12 mouse cellular contexts compared by ENCODE assay signal in genomic region chr15:95467195-95467594, GRCm38 (mm10).
A peak's percentile ranks its signal among the peaks of the same experiment; 100 is the strongest.
DNase-seq lines count a peak whose midpoint lies in the region; ATAC-seq and TF ChIP-seq lines count a peak whose summit lies in the region.
"Had no signal": no experiment of that assay in that cellular context is flagged by ENCODE, and none has a peak within 500 bp of the region (broad histone marks: within the 10 kb centered on the region; RNA-seq: fewer than 3 reads in every experiment).

No protein-coding gene starts in this region.

- WGBS in hindbrain, postnatal 0 days: 54% methylated on average over 6 of the region's 6 CpGs
- 65% methylated on average over 6 of the region's 6 CpGs for WGBS in hindbrain, embryonic 11.5 days
- WGBS in midbrain, embryonic 13.5 days: 75% methylated on average over 6 of the region's 6 CpGs
- WGBS in midbrain, embryonic 10.5 days: 82% methylated on average over 6 of the region's 6 CpGs
- 59% methylated on average over 6 of the region's 6 CpGs for WGBS in forebrain, embryonic 15.5 days

- H3K9me3 ChIP-seq in hindbrain, postnatal 0 days (ENCODE audit: low read length): no peaks in the 10 kb centered on the region
- no peaks in the 10 kb centered on the region for H3K9me3 ChIP-seq in hindbrain, embryonic 11.5 days (ENCODE audit: control insufficient read depth, low read length)
- no peaks in the 10 kb centered on the region for H3K9me3 ChIP-seq in midbrain, embryonic 13.5 days
- H3K9me3 ChIP-seq in midbrain, embryonic 10.5 days (replicated peaks): no peaks in the 10 kb centered on the region
- H3K9me3 ChIP-seq in forebrain, embryonic 15.5 days: no peaks in the 10 kb centered on the region
- H3K9me3 ChIP-seq: midbrain, embryonic 12.5 days; neural tube, embryonic 15.5 days had no signal

- TF ChIP-seq CTCF in hindbrain, postnatal 0 days (IDR thresholded peaks at IDR 0.05; ENCODE audit: low read depth): no peak

- no peak for ATAC-seq in hindbrain, postnatal 0 days
- ATAC-seq in hindbrain, embryonic 11.5 days (ENCODE audit: low FRiP score): no peak
- no peak for ATAC-seq in midbrain, embryonic 13.5 days
- ATAC-seq in forebrain, embryonic 15.5 days (replicated peaks): no peak
- no peak for ATAC-seq in cerebellum, adult (ENCODE audit: insufficient number of reproducible peaks, low FRiP score, low TSS enrichment)

- no peaks in the 10 kb centered on the region; the same call in 1 of the 2 replicates for H3K36me3 ChIP-seq in hindbrain, postnatal 0 days (ENCODE audit: insufficient read depth, low read length)
- H3K36me3 ChIP-seq in hindbrain, embryonic 11.5 days (ENCODE audit: control insufficient read depth, insufficient read depth, low read length): no peaks in the 10 kb centered on the region
- peaks cover 7% of the 10 kb centered on the region for H3K36me3 ChIP-seq in midbrain, embryonic 13.5 days
- peaks cover 8% of the 10 kb centered on the region for H3K36me3 ChIP-seq in midbrain, embryonic 10.5 days
- H3K36me3 ChIP-seq in forebrain, embryonic 15.5 days: peaks cover 4% of the 10 kb centered on the region; the same call in 1 of the 2 replicates

- no peak overlapping the region for H3K4me2 ChIP-seq in hindbrain, postnatal 0 days (ENCODE audit: low read depth, low read length)
- no peak overlapping the region for H3K4me2 ChIP-seq in hindbrain, embryonic 11.5 days (replicated peaks; ENCODE audit: low read depth, low read length)
- no peak overlapping the region for H3K4me2 ChIP-seq in midbrain, embryonic 13.5 days (replicated peaks)
- no peak overlapping the region for H3K4me2 ChIP-seq in forebrain, embryonic 15.5 days (replicated peaks)
- H3K4me2 ChIP-seq: midbrain, embryonic 12.5 days; neural tube, embryonic 15.5 days had no signal

- no peak overlapping the region for H3K4me3 ChIP-seq in hindbrain, postnatal 0 days (ENCODE audit: low read length)
- H3K4me3 ChIP-seq in hindbrain, embryonic 11.5 days (ENCODE audit: low read depth, low read length): no peak overlapping the region
- no peak overlapping the region for H3K4me3 ChIP-seq in midbrain, embryonic 13.5 days (replicated peaks)
- no peak overlapping the region for H3K4me3 ChIP-seq in midbrain, embryonic 10.5 days
- H3K4me3 ChIP-seq in forebrain, embryonic 15.5 days: no peak overlapping the region
- H3K4me3 ChIP-seq: midbrain, embryonic 12.5 days; neural tube, embryonic 15.5 days had no signal

- no peaks in the 10 kb centered on the region for H3K4me1 ChIP-seq in hindbrain, postnatal 0 days (ENCODE audit: insufficient read depth, low read length)
- H3K4me1 ChIP-seq in hindbrain, embryonic 11.5 days (replicated peaks; ENCODE audit: control insufficient read depth, insufficient read depth, low read length): no peaks in the 10 kb centered on the region
- peaks cover 5% of the 10 kb centered on the region; the same call in 1 of the 2 replicates for H3K4me1 ChIP-seq in midbrain, embryonic 13.5 days (replicated peaks)
- no peaks in the 10 kb centered on the region for H3K4me1 ChIP-seq in midbrain, embryonic 10.5 days
- H3K4me1 ChIP-seq in forebrain, embryonic 15.5 days: no peaks in the 10 kb centered on the region
- H3K4me1 ChIP-seq: midbrain, embryonic 12.5 days had no signal

- H3K9ac ChIP-seq in hindbrain, postnatal 0 days (replicated peaks; ENCODE audit: low read length): no peak overlapping the region
- no peak overlapping the region for H3K9ac ChIP-seq in hindbrain, embryonic 11.5 days (ENCODE audit: low read depth, low read length)
- no peak overlapping the region for H3K9ac ChIP-seq in midbrain, embryonic 13.5 days (replicated peaks)
- no peak overlapping the region for H3K9ac ChIP-seq in forebrain, embryonic 15.5 days (replicated peaks)
- H3K9ac ChIP-seq: midbrain, embryonic 12.5 days; neural tube, embryonic 15.5 days had no signal

- DNase-seq in hindbrain, postnatal 0 days (ENCODE audit: low spot score): peak; percentile 12
- no peak for DNase-seq in hindbrain, embryonic 11.5 days (ENCODE audit: low spot score)
- DNase-seq in midbrain, embryonic 10.5 days (ENCODE audit: low spot score): no peak
- DNase-seq in cerebellum, adult 8-10 months: no peak
- DNase-seq: adrenal gland, postnatal 14 days; cerebellum, adult 11-12 months; lung, adult 2 months had no signal

- no peaks in the 10 kb centered on the region for H3K27me3 ChIP-seq in hindbrain, postnatal 0 days (ENCODE audit: insufficient read depth, low read length)
- H3K27me3 ChIP-seq in hindbrain, embryonic 11.5 days (ENCODE audit: control insufficient read depth, insufficient read depth, low read length): no peaks in the 10 kb centered on the region
- H3K27me3 ChIP-seq in midbrain, embryonic 13.5 days: no peaks in the 10 kb centered on the region
- H3K27me3 ChIP-seq in midbrain, embryonic 10.5 days (ENCODE audit: low read depth, poor library complexity, severe bottlenecking): no peaks in the 10 kb centered on the region
- H3K27me3 ChIP-seq in forebrain, embryonic 15.5 days: no peaks in the 10 kb centered on the region
- H3K27me3 ChIP-seq: midbrain, embryonic 12.5 days; neural tube, embryonic 15.5 days had no signal

- H3K27ac ChIP-seq in hindbrain, postnatal 0 days: no peak overlapping the region
- no peak overlapping the region for H3K27ac ChIP-seq in hindbrain, embryonic 11.5 days (ENCODE audit: low read depth, low read length)
- peak overlapping the region; percentile 1; the same call in 1 of the 2 replicates for H3K27ac ChIP-seq in midbrain, embryonic 13.5 days
- H3K27ac ChIP-seq in midbrain, embryonic 10.5 days (replicated peaks): no peak overlapping the region
- H3K27ac ChIP-seq in forebrain, embryonic 15.5 days (replicated peaks): 0 out of 2 replicates have a peak overlapping the region, but pooled peaks have one; percentile 9
- H3K27ac ChIP-seq: midbrain, embryonic 12.5 days; neural tube, embryonic 15.5 days had no signal

Comparison
In these comparisons a context has a peak if more than half of its experiments do, and no peak if none do; other contexts are left out.
1. H3K27ac ChIP-seq: peak in midbrain, embryonic 13.5 days (single experiment) and forebrain, embryonic 15.5 days (single experiment); none in hindbrain, postnatal 0 days (single experiment), hindbrain, embryonic 11.5 days (single experiment) and midbrain, embryonic 10.5 days (single experiment).